Comparison of ENCODE assay signal across 8 mouse cellular contexts in genomic region chr8:30915601-30916171, GRCm38 (mm10).
A peak's percentile ranks its signal among the peaks of the same experiment; 100 is the strongest.
DNase-seq lines count a peak whose midpoint lies in the region; ATAC-seq lines count a peak whose summit lies in the region.

No protein-coding gene starts in this region.

- WGBS in embryonic facial prominence, embryonic 14.5 days, result 11% methylated on average over 13 of the region's 13 CpGs
- WGBS in hindbrain, embryonic 11.5 days, result 11% methylated on average over 13 of the region's 13 CpGs
- WGBS in midbrain, embryonic 14.5 days, result 10% methylated on average over 13 of the region's 13 CpGs

- peak overlapping the region; percentile 66 for H3K9ac ChIP-seq in embryonic facial prominence, embryonic 14.5 days (ENCODE audit: low read depth, low read length)
- H3K9ac ChIP-seq in hindbrain, embryonic 11.5 days (ENCODE audit: low read depth, low read length), result peak overlapping the region; percentile 77
- H3K9ac ChIP-seq in midbrain, embryonic 14.5 days (replicated peaks; ENCODE audit: low read length), result peak overlapping the region; percentile 44

- peak overlapping the region; percentile 45 for H3K4me3 ChIP-seq in embryonic facial prominence, embryonic 14.5 days (ENCODE audit: low read depth, low read length)
- H3K4me3 ChIP-seq in hindbrain, embryonic 11.5 days (ENCODE audit: low read depth, low read length), result peak overlapping the region; percentile 34
- peak overlapping the region; percentile 28 for H3K4me3 ChIP-seq in midbrain, embryonic 14.5 days (replicated peaks; ENCODE audit: low read depth, low read length)

- no peaks in the 10 kb centered on the region for H3K9me3 ChIP-seq in embryonic facial prominence, embryonic 14.5 days (ENCODE audit: control insufficient read depth, low read length)
- no peaks in the 10 kb centered on the region for H3K9me3 ChIP-seq in hindbrain, embryonic 11.5 days (ENCODE audit: control insufficient read depth, low read length)
- no peaks in the 10 kb centered on the region for H3K9me3 ChIP-seq in midbrain, embryonic 14.5 days (ENCODE audit: control insufficient read depth, low read length)

- no peaks in the 10 kb centered on the region for H3K27me3 ChIP-seq in embryonic facial prominence, embryonic 14.5 days (replicated peaks; ENCODE audit: control insufficient read depth, insufficient read depth, low read length)
- H3K27me3 ChIP-seq in hindbrain, embryonic 11.5 days (ENCODE audit: control insufficient read depth, insufficient read depth, low read length), result peaks cover 2% of the 10 kb centered on the region; the same call in 1 of the 2 replicates
- H3K27me3 ChIP-seq in midbrain, embryonic 14.5 days (ENCODE audit: control insufficient read depth, insufficient read depth, low read length), result no peaks in the 10 kb centered on the region

- H3K36me3 ChIP-seq in embryonic facial prominence, embryonic 14.5 days (ENCODE audit: control insufficient read depth, insufficient read depth, low read length), result no peaks in the 10 kb centered on the region
- H3K36me3 ChIP-seq in hindbrain, embryonic 11.5 days (ENCODE audit: control insufficient read depth, insufficient read depth, low read length), result no peaks in the 10 kb centered on the region
- no peaks in the 10 kb centered on the region for H3K36me3 ChIP-seq in midbrain, embryonic 14.5 days (ENCODE audit: control insufficient read depth, insufficient read depth, low read length)

- intact Hi-C loops in heart, postnatal 36 days (cut with DNase I), result no loop called here
- intact Hi-C loops in left cerebral cortex, postnatal 14 days (cut with DNase I), result no loop called here

- peak overlapping the region; percentile 59 for H3K27ac ChIP-seq in embryonic facial prominence, embryonic 14.5 days (replicated peaks; ENCODE audit: low read depth, low read length)
- H3K27ac ChIP-seq in hindbrain, embryonic 11.5 days (ENCODE audit: low read depth, low read length), result peak overlapping the region; percentile 51; the same call in 1 of the 2 replicates
- peak overlapping the region; percentile 72 for H3K27ac ChIP-seq in midbrain, embryonic 14.5 days (replicated peaks; ENCODE audit: low read depth, low read length)

- ATAC-seq in embryonic facial prominence, embryonic 14.5 days (ENCODE audit: low read depth), result peak; percentile 79
- ATAC-seq in hindbrain, embryonic 11.5 days (ENCODE audit: low FRiP score), result peak; percentile 87
- ATAC-seq in midbrain, embryonic 14.5 days (ENCODE audit: low FRiP score, low TSS enrichment), result peak; percentile 83
- no peak for ATAC-seq in monocyte, adult 5-6 weeks (replicated peaks; ENCODE audit: insufficient number of reproducible peaks, low FRiP score, low TSS enrichment, poor library complexity, severe bottlenecking)

- H3K4me2 ChIP-seq in embryonic facial prominence, embryonic 14.5 days (ENCODE audit: low read depth, low read length), result peak overlapping the region; percentile 86
- H3K4me2 ChIP-seq in hindbrain, embryonic 11.5 days (replicated peaks; ENCODE audit: low read depth, low read length), result peak overlapping the region; percentile 72
- peak overlapping the region; percentile 61 for H3K4me2 ChIP-seq in midbrain, embryonic 14.5 days (ENCODE audit: low read length)

- peaks cover 10% of the 10 kb centered on the region for H3K4me1 ChIP-seq in embryonic facial prominence, embryonic 14.5 days (ENCODE audit: control insufficient read depth, insufficient read depth, low read length)
- no peaks in the 10 kb centered on the region; the same call in 1 of the 2 replicates for H3K4me1 ChIP-seq in hindbrain, embryonic 11.5 days (replicated peaks; ENCODE audit: control insufficient read depth, insufficient read depth, low read length)
- H3K4me1 ChIP-seq in midbrain, embryonic 14.5 days (ENCODE audit: control insufficient read depth, insufficient read depth, low read length), result peaks cover 10% of the 10 kb centered on the region; the same call in 1 of the 2 replicates

- peak; percentile 69 for DNase-seq in heart, adult 11 months
- DNase-seq in heart, postnatal 36 days, result no peak
- DNase-seq in embryonic facial prominence, embryonic 14.5 days (ENCODE audit: low spot score), result peak; percentile 63
- DNase-seq in hindbrain, embryonic 11.5 days (ENCODE audit: low spot score), result peak; percentile 59
- DNase-seq in left cerebral cortex, postnatal 14 days (ENCODE audit: low spot score in 2 of 2), result peak; percentile 41 to 49
- DNase-seq in midbrain, embryonic 14.5 days, result peak; percentile 78
- DNase-seq in urinary bladder, postnatal 36 days (ENCODE audit: low spot score in 2 of 2), result no peak

Comparison
In these comparisons a context has a peak if more than half of its experiments do, and no peak if none do; other contexts are left out.
1. DNase-seq: peak in heart, adult 11 months (single experiment), embryonic facial prominence, embryonic 14.5 days (single experiment), hindbrain, embryonic 11.5 days (single experiment), left cerebral cortex, postnatal 14 days (2 of 2) and midbrain, embryonic 14.5 days (single experiment); none in heart, postnatal 36 days (0 of 2) and urinary bladder, postnatal 36 days (0 of 2).
2. Peak in every context shown above with its lines, with median percentiles within 50 percentile points of each other: H3K27ac ChIP-seq, H3K4me2 ChIP-seq, H3K4me3 ChIP-seq and H3K9ac ChIP-seq.